Mouse (Mus musculus) C3H10T1/2 (cell line): ENCODE results near the gene Mier1. TPM values are rescaled to one million over a fixed set of nuclear protein-coding genes. Genes with fewer than 3 reads are reported as not detected.

Experiments
- polyA plus RNA-seq, 2 experiments: library from polyadenylated mRNA; unstranded; fragments of >200 nt; fragmentation: generic; extraction: Trizol; gene quantifications; one replicate each; pipeline ENCODE4 v1.2.1; 2012; ENCODE audit warnings: missing spikeins in 2 of 2

Gene Mier1
- 1 to 10 TPM; 1.6 to 7.5 TPM for polyA plus RNA-seq

GRCm38 (mm10) chr4:103114184-103115111 is at the start of gene Mier1, which contains the start of gene Wdr78:
Gene Mier1, plus strand, starts transcription at chr4:103114390.
Gene Wdr78, minus strand, starts transcription at chr4:103114555.

Other genes with a start within 250 kb of the Mier1 start
- gene Tctex1d1, start 135.8 kb upstream of the Mier1 start, polyA plus RNA-seq = not detected
- under 1 TPM in 1 of 2 experiments, not detected in 1; 0.30 TPM for gene Insl5, start 87.5 kb upstream of the Mier1 start, polyA plus RNA-seq
- gene Wdr78, start 165 bp downstream of the Mier1 start, polyA plus RNA-seq = 1 to 10 TPM in 1 of 2 experiments, under 1 TPM in 1; 0.15 to 1.1 TPM
- 1 to 10 TPM; 1.2 to 3.0 TPM for gene Slc35d1, start 100.8 kb downstream of the Mier1 start, polyA plus RNA-seq
- not detected for gene 4921539E11Rik, start 176.5 kb downstream of the Mier1 start, polyA plus RNA-seq
- gene Oma1, start 199.4 kb downstream of the Mier1 start, polyA plus RNA-seq = 1 to 10 TPM; 1.7 to 7.9 TPM